Mouse (Mus musculus) ES-Bruce4 (cell line): ENCODE results near the gene Osgep. TPM values are rescaled to one million over a fixed set of nuclear protein-coding genes. Genes with fewer than 3 reads are reported as not detected.

Experiments used
- H3K27ac ChIP-seq: 2 replicates; pipeline ENCODE4 v1.5.1; 2012; ENCODE audit warnings: low read length, inconsistent platforms; ENCODE audit not compliant: insufficient read depth
- H3K27me3 ChIP-seq: 2 replicates; pipeline ENCODE4 v1.6.1; 2012; ENCODE audit warnings: mild to moderate bottlenecking, low read length, inconsistent platforms; ENCODE audit not compliant: control insufficient read depth, poor library complexity, insufficient read depth, severe bottlenecking
- H3K36me3 ChIP-seq: 2 replicates; pipeline ENCODE4 v1.6.1; 2012; ENCODE audit warnings: inconsistent platforms, mild to moderate bottlenecking, low read length, moderate library complexity; ENCODE audit not compliant: control insufficient read depth, poor library complexity, insufficient read depth, severe bottlenecking
- H3K4me1 ChIP-seq: one replicate; pipeline ENCODE4 v1.8.1; 2011; ENCODE audit warnings: low read length; ENCODE audit not compliant: control insufficient read depth, insufficient read depth
- H3K4me3 ChIP-seq: 2 replicates; pipeline ENCODE4 v1.5.1; 2011; ENCODE audit warnings: low read depth, mild to moderate bottlenecking, low read length
- H3K9ac ChIP-seq: 2 replicates; pipeline ENCODE4 v1.6.1; 2012; ENCODE audit warnings: low read depth, mild to moderate bottlenecking, inconsistent platforms; ENCODE audit not compliant: poor library complexity, severe bottlenecking
- H3K9me3 ChIP-seq: replicated peaks from 2 replicates; pipeline ENCODE4 v1.6.1; 2012; ENCODE audit warnings: mild to moderate bottlenecking, low read length, inconsistent platforms; ENCODE audit not compliant: control insufficient read depth, poor library complexity, insufficient read depth, severe bottlenecking
- CTCF ChIP-seq: IDR thresholded peaks from one replicate; pipeline ENCODE4 v1.8.1; 2011; ENCODE audit warnings: low read depth, low read length
- EP300 ChIP-seq: IDR thresholded peaks from 2 replicates; pipeline ENCODE4 v1.6.1; 2011; ENCODE audit warnings: low read depth, low read length; ENCODE audit not compliant: insufficient read depth
- POLR2A ChIP-seq: IDR thresholded peaks from one replicate; pipeline ENCODE4 v1.8.1; 2011; ENCODE audit warnings: low read length; ENCODE audit not compliant: insufficient read depth
- polyA plus RNA-seq: library from polyadenylated mRNA; stranded (reverse); fragments of >200 nt; gene quantifications from 2 replicates; pipeline ENCODE4 v1.2.4, GENCODE M21; 2011; ENCODE audit warnings: low read depth; ENCODE audit not compliant: missing spikeins, insufficient read depth, insufficient read length

The Osgep gene
- polyA plus RNA-seq, 1 experiment: 72.5 TPM

DNA sequence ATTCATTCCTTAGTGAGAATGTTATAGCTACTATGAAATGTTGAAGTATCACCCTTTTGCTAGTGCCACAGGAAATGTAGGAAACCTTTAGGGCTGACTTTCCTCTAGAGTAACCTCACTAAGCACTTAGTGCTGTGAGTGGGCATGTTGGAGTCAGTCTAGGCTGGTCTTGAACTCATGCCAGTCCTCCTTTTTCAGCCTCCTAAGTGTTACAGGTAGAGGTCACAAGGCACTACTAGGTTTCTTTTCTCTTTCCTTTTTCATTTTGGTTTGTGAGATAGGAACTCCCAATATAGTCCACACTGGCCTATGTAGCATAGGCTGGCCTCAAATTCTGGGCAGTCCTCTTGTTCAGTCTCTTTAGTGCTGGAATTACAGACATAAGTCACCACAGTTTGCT lies 29.3 kb downstream of the Osgep start:
- Histone ChIP-seq H3K9ac (no peak overlapping the region), H3K9me3 (no peaks in the 10 kb centered on the region), H3K27me3 (no peaks in the 10 kb centered on the region), H3K4me3 (no peak overlapping the region), H3K36me3 (no peaks in the 10 kb centered on the region), H3K27ac (no peak overlapping the region), H3K4me1 (no peaks in the 10 kb centered on the region)
- TF ChIP-seq EP300: no peak
- TF ChIP-seq POLR2A: no peak
- TF ChIP-seq CTCF: no peak

DNA sequence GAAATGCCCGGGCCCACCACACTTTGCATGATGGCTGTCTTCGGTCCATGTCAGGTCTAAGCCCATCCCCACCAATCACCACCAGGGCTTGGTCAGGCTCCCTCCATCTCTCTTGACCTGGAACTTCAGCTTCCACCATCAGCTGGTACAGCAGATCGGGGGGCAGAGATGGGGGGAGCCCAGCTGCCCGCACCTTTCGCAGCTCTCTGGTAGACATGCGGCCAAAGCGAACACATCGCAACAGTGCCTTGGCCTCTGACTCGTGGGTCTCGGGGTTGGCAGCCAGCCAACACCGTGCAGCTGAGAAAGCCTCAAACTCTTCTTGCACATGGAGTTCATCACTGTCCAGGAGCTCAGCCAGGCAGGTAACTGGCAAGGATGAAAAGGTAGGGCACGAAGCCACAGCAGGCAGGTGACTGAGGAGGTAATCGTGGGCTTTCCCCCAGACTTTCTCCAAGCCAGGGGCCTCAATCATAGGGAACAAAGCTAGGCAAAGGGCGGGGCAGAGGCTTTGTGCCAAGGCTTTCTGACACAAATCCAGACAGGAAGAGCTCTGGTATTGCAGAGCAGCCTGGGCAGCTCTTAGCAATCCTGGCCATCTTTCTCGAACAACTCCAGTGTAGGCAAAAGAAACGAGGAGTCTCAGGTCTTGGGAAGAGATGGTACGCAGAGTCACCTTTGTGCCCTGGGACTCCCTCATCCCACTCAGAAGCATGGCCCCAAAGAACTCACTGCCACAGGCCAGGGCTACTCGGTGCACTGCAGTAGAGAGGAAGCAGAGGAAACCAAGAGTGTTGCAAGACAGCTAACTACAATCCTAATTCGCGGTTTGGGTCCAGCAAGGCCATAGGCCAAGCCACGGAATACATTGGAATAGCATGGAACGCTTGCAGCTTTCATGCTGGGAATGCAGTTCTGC lies 31.9 kb downstream of the Osgep start:
- H3K9me3 ChIP-seq: no peaks in the 10 kb centered on the region
- no peak overlapping the region for H3K9ac ChIP-seq

DNA sequence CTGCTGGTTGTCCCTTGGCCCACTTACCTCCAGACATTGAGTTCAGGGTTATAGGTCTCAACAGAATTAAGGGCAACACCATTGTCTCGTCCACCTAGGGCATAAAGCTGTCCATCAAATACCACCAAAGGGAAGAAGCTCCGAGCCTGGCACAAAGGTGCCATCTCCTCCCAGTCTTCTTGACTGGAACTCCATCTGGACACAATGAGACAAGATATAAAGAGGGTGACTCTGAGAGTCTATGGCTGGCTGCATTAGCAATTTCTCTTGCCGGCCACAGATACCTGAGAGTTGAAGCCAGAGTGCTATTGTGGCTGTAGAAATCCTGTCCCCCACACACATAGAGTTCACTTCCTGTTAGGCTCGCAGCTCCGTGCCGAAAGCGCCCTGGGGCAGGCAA lies 32.6 kb downstream of the Osgep start:
- TF ChIP-seq CTCF: no peak
- H3K27me3 ChIP-seq: no peaks in the 10 kb centered on the region
- no peaks in the 10 kb centered on the region for H3K4me1 ChIP-seq
- no peaks in the 10 kb centered on the region for H3K36me3 ChIP-seq
- H3K9me3 ChIP-seq: no peaks in the 10 kb centered on the region
- no peak overlapping the region for H3K4me3 ChIP-seq
- H3K9ac ChIP-seq: no peak overlapping the region
- no peak overlapping the region for H3K27ac ChIP-seq

More for the DNA sequence above, 31.9 kb downstream of the Osgep start:
- Histone ChIP-seq H3K27ac (no peak overlapping the region), H3K36me3 (no peaks in the 10 kb centered on the region), H3K27me3 (no peaks in the 10 kb centered on the region), H3K4me3 (no peak overlapping the region), H3K4me1 (no peaks in the 10 kb centered on the region)
- TF ChIP-seq EP300: no peak
- TF ChIP-seq POLR2A: no peak
- TF ChIP-seq CTCF: no peak

DNA sequence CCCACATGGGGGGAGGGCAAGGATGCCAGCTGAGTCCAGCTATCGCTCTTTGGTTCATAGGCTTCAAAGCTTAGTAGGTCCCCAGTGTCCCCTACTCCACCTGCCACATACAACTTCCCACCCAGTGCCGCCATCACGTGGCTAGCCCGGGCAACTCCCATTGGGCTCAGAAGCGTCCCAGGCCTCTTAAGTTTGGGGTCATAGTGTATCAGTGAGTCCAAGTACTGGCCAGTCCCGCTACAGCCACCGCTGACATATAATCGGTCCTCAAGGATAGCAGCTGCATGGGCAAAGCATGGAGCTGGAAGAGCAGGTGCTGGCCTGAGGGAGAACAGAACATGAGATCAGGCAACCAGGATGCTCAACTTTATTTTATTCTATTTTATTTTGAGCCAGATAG lies 33.1 kb downstream of the Osgep start:
- no peak overlapping the region for H3K27ac ChIP-seq
- no peaks in the 10 kb centered on the region for H3K36me3 ChIP-seq
- no peak for TF ChIP-seq POLR2A
- no peak for TF ChIP-seq CTCF
- no peak for TF ChIP-seq EP300
- no peak overlapping the region for H3K4me3 ChIP-seq
- no peak overlapping the region for H3K9ac ChIP-seq
- H3K27me3 ChIP-seq: no peaks in the 10 kb centered on the region
- H3K9me3 ChIP-seq: no peaks in the 10 kb centered on the region
- H3K4me1 ChIP-seq: no peaks in the 10 kb centered on the region

DNA sequence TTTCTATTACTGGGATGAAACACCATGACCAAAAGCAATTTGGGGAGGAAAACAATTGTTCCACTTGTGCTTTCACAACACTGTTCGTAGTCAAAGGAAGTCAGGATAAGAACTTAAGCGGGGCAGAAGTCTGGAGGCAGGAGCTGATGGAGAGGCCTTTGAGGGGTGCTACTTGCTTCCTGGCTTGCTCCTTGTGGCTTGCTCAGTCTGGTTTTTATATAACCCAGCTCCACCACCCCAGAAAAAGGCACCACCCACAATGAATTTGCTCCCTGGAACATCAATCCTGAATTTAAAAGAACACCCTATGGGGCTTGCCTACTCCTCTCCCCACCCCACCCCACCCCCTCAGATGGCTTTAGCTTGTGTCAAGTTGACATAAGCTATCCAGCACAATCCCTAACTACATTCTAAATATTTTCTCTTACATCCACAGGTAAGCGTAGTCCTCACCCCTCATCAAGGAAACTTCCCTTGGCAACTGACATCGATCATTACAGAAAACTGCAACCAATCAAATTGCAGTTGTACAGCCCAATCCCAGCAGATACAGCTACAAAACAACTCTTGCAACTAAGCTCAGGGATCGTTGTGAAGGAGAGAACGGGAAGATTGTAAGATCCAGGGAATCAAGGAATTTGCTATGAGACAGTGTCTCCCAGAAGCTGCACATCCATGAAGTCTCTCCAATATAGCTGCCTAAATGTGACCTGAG lies 48.3 kb downstream of the Osgep start:
- Histone ChIP-seq H3K36me3 (no peaks in the 10 kb centered on the region), H3K9ac (no peak overlapping the region), H3K27ac (no peak overlapping the region), H3K4me3 (no peak overlapping the region), H3K4me1 (no peaks in the 10 kb centered on the region), H3K9me3 (peaks cover 2% of the 10 kb centered on the region; the same call in 1 of the 2 replicates), H3K27me3 (no peaks in the 10 kb centered on the region)
- TF ChIP-seq CTCF (no peak), EP300 (no peak)

DNA sequence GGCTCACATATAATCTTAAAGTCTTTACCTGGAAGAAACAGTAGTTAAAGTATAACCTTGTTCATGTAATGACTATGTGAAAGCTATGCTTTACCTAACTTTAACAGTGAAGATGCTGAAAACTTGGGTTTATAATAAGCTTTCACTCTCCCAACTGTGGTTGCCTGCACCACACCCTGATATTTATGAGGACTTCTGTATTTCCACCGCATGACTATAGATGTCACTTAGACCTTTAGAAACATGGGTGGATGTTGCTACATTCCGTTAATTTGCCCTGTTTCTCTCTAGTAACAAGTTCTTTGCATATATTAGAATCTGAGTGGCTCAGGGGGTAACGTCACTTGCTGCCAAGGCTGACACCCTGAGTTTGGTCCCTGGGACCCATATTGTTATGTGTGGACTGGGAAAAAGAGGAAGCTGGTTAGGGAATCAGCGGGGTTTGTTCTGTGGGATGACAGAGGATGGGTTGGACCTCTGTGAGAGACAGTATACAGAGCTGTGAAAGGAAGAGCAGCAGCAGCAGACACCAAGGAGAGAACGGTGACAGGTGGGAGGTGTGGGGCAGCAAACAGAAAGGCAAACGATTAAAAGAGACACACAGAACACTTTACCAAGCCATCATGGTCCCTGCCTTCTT lies 49.0 kb downstream of the Osgep start:
- Histone ChIP-seq H3K27ac (no peak overlapping the region), H3K9me3 (peaks cover 2% of the 10 kb centered on the region; the same call in 1 of the 2 replicates), H3K4me1 (no peaks in the 10 kb centered on the region), H3K4me3 (no peak overlapping the region), H3K9ac (no peak overlapping the region), H3K27me3 (no peaks in the 10 kb centered on the region), H3K36me3 (no peaks in the 10 kb centered on the region)
- TF ChIP-seq EP300: no peak
